Mouse (Mus musculus): ENCODE measurements at regions not wholly inside any gene's neighbourhood (a gene's known extent, or its start where the extent isn't known, plus 50 kb on each side); places are given as distances from the start of the nearest gene placed in this dataset.
"Not testable (repeated sequence)": the region's sequence is repeated elsewhere in the genome, so short reads cannot be mapped to it uniquely, and the experiment has no call there.

DNA sequence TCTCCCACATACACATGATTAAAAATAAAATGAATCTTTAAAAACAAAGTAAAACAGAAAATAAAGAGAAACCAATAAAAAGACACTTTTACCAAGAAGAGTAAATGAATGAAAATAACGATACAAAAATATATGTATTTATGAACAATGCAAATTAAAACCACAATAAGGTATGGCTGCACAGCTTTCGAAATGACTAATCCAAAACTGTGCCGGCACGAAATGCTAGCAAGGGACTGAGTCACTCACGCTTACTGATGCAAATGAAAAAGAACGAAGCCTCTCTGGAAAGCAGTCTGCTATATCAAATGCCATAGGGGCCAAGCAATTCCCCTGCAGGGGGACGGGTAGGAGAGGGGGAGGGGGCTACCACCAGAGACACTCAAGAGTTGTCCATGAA, 704.0 kb downstream of the 4930447A16Rik start:
- H3K27me3 ChIP-seq (ENCODE audit: control insufficient read depth, insufficient read depth, low read length): no peaks in the 10 kb centered on the region
- no peak overlapping the region for H3K4me3 ChIP-seq (replicated peaks; ENCODE audit: low read depth, low read length)
- no peak overlapping the region for H3K9ac ChIP-seq (replicated peaks; ENCODE audit: low read length)
- H3K9me3 ChIP-seq (ENCODE audit: control insufficient read depth, low read length): no peaks in the 10 kb centered on the region
- no peaks in the 10 kb centered on the region for H3K4me1 ChIP-seq (ENCODE audit: control insufficient read depth, insufficient read depth, low read length)
- peak; percentile 4 for DNase-seq
- no peak overlapping the region for H3K27ac ChIP-seq (replicated peaks; ENCODE audit: low read depth, low read length)
- no peaks in the 10 kb centered on the region for H3K36me3 ChIP-seq (ENCODE audit: control insufficient read depth, insufficient read depth, low read length)
- no peak for ATAC-seq (ENCODE audit: low FRiP score, low TSS enrichment)
- 42% methylated on average over 7 of the region's 7 CpGs for WGBS
- no peak overlapping the region for H3K4me2 ChIP-seq (ENCODE audit: low read length)

DNA sequence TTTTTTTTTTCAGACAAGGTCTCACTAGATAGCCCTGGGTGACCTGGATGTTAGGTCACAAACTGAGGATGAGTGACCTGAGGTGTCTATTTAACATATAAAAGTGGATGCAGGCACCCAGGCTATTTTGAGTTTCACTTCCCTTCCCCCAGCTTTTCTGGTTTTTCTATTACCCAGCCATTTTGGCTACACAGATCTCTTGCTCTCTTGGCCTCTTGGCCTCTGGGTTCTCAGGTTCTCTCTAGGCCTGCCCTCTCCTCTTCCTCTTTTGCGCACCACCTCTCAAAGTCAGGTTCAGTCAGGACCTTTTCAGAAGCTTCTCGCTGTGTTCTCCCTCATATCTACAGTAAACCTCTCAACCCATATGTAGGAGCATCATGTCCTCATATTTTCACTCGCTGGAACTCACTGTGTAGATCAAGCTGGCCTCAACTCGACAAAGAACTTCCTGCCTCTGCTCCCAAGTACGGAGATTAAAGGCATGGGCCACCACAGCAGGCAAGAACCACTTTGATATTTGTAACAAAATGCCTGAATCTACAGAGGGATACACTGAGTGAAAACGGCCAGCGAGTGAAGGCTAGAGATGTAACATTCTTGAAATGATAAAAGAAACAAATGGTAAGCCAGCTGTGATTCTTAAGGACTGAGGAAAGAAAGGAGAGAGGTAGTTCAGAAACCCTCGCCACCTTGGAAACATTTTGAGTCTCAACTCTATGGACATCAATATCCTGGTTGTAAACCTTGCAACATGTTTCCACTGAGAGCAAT, 704.7 kb downstream of the 4930447A16Rik start:
- H3K36me3 ChIP-seq (ENCODE audit: control insufficient read depth, insufficient read depth, low read length): no peaks in the 10 kb centered on the region
- ATAC-seq (ENCODE audit: low FRiP score, low TSS enrichment) (no peak), DNase-seq (no peak)
- WGBS: 85% methylated on average over 8 of the region's 8 CpGs
- no peak overlapping the region for H3K4me3 ChIP-seq (replicated peaks; ENCODE audit: low read depth, low read length)
- no peaks in the 10 kb centered on the region for H3K27me3 ChIP-seq (ENCODE audit: control insufficient read depth, insufficient read depth, low read length)
- H3K9ac ChIP-seq (replicated peaks; ENCODE audit: low read length): no peak overlapping the region
- H3K9me3 ChIP-seq (ENCODE audit: control insufficient read depth, low read length): no peaks in the 10 kb centered on the region
- H3K4me1 ChIP-seq (ENCODE audit: control insufficient read depth, insufficient read depth, low read length): no peaks in the 10 kb centered on the region
- H3K4me2 ChIP-seq (ENCODE audit: low read length): no peak overlapping the region
- H3K27ac ChIP-seq (replicated peaks; ENCODE audit: low read depth, low read length): no peak overlapping the region

DNA sequence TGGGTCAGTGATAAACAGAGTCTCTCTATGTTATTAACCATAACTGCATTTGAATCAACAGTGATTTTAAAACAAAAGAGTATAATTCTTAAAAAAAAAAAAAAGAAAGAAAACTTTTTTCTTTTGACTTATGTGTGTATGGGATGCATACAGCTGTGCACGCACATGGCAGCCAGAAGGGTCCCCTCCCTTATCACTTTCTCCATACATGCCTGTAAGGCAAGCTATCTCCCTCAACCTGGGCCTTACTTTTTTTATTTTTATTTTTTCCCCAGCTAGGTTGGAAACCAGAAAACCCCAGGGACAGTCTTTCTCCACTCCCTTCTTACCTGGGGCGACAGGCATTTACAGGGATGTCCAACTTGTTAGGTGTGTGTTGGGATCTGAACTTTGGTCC, 705.3 kb downstream of the 4930447A16Rik start:
- no peak for ATAC-seq (ENCODE audit: low FRiP score, low TSS enrichment)
- no peaks in the 10 kb centered on the region for H3K36me3 ChIP-seq (ENCODE audit: control insufficient read depth, insufficient read depth, low read length)
- no peak overlapping the region for H3K4me2 ChIP-seq (ENCODE audit: low read length)
- no peak overlapping the region for H3K27ac ChIP-seq (replicated peaks; ENCODE audit: low read depth, low read length)
- no peaks in the 10 kb centered on the region for H3K4me1 ChIP-seq (ENCODE audit: control insufficient read depth, insufficient read depth, low read length)
- WGBS: 99% methylated on average over 2 of the region's 2 CpGs
- DNase-seq: no peak
- H3K27me3 ChIP-seq (ENCODE audit: control insufficient read depth, insufficient read depth, low read length): no peaks in the 10 kb centered on the region
- H3K9ac ChIP-seq (replicated peaks; ENCODE audit: low read length): no peak overlapping the region
- no peak overlapping the region for H3K4me3 ChIP-seq (replicated peaks; ENCODE audit: low read depth, low read length)
- no peaks in the 10 kb centered on the region for H3K9me3 ChIP-seq (ENCODE audit: control insufficient read depth, low read length)

DNA sequence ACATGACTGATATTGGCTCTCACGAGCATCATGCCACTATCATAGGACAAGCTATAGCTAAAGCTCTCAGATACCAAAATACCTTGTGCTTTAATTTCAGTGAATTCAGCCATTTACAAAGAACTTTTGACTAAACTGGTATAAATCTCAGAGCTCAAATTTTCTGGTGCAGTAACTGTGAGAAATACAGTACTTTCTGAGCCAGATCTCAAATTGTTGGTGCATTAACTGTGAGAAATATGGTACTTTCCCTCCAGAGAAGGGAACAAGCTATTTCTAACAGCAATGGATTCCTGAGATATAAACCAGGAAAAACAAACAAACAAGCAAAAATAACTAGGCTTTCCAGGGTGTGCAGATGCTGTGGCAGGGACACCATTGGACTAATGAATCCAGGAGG, 714.3 kb downstream of the 4930447A16Rik start:
- DNase-seq: no peak
- Histone ChIP-seq H3K9ac (replicated peaks; ENCODE audit: low read length) (no peak overlapping the region), H3K9me3 (ENCODE audit: control insufficient read depth, low read length) (peaks cover 4% of the 10 kb centered on the region; the same call in 1 of the 2 replicates), H3K4me1 (ENCODE audit: control insufficient read depth, insufficient read depth, low read length) (no peaks in the 10 kb centered on the region), H3K27ac (replicated peaks; ENCODE audit: low read depth, low read length) (no peak overlapping the region), H3K36me3 (ENCODE audit: control insufficient read depth, insufficient read depth, low read length) (no peaks in the 10 kb centered on the region), H3K27me3 (ENCODE audit: control insufficient read depth, insufficient read depth, low read length) (no peaks in the 10 kb centered on the region), H3K4me2 (ENCODE audit: low read length) (no peak overlapping the region), H3K4me3 (replicated peaks; ENCODE audit: low read depth, low read length) (no peak overlapping the region)
- no peak for ATAC-seq (ENCODE audit: low FRiP score, low TSS enrichment)
- WGBS: 91% methylated on average over 1 of the region's 1 CpGs

DNA sequence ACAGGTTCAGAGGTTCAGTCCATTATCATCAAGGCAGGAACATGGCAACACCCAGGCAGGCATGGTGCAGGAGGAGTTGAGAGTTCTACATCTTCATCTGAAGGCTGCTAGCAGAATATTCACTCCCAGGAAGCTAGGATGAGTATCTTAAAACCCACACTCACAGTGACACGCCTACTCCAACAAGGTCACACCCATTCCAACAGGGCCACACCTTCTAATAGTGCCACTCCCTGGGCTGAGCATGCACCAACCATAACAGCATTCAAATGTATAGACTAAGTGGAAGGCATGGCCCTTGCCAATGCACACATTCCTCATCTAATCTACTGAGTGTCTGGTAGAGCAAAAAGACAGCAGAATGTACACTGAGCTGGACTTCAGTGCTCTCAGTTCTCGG, 718.1 kb downstream of the 4930447A16Rik start:
- no peak overlapping the region for H3K9ac ChIP-seq (replicated peaks; ENCODE audit: low read length)
- DNase-seq: no peak
- ATAC-seq (ENCODE audit: low FRiP score, low TSS enrichment): no peak

DNA sequence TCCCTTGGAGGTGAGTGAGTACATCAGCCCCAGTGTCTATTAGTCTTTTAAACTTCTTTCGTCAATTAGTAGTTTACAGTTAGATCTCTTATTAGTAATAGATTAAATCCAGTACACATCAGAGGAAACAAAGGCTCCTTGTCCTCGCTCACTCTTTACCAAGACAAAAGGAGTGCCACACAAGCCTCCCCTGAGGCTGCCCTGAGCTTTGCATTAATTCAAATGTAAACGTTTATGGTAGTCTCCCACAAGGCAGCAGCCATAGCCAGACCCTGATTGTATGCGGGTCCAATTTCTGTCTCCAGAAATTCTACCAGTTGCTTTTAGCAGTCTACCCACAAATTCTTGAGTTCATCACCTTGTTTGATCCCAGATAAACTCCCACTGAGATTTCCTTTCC, 726.3 kb downstream of the 4930447A16Rik start:
- 56% methylated on average over 4 of the region's 4 CpGs for WGBS
- Histone ChIP-seq H3K9me3 (ENCODE audit: control insufficient read depth, low read length) (peaks cover 11% of the 10 kb centered on the region), H3K4me2 (ENCODE audit: low read length) (no peak overlapping the region), H3K4me1 (ENCODE audit: control insufficient read depth, insufficient read depth, low read length) (no peaks in the 10 kb centered on the region), H3K27me3 (ENCODE audit: control insufficient read depth, insufficient read depth, low read length) (no peaks in the 10 kb centered on the region), H3K9ac (replicated peaks; ENCODE audit: low read length) (no peak overlapping the region), H3K36me3 (ENCODE audit: control insufficient read depth, insufficient read depth, low read length) (no peaks in the 10 kb centered on the region), H3K27ac (replicated peaks; ENCODE audit: low read depth, low read length) (no peak overlapping the region), H3K4me3 (replicated peaks; ENCODE audit: low read depth, low read length) (no peak overlapping the region)
- DNase-seq (no peak), ATAC-seq (ENCODE audit: low FRiP score, low TSS enrichment) (no peak)

More for the DNA sequence above, 718.1 kb downstream of the 4930447A16Rik start:
- Histone ChIP-seq H3K27me3 (ENCODE audit: control insufficient read depth, insufficient read depth, low read length) (no peaks in the 10 kb centered on the region), H3K4me3 (replicated peaks; ENCODE audit: low read depth, low read length) (no peak overlapping the region), H3K27ac (replicated peaks; ENCODE audit: low read depth, low read length) (no peak overlapping the region), H3K4me2 (ENCODE audit: low read length) (no peak overlapping the region), H3K9me3 (ENCODE audit: control insufficient read depth, low read length) (peaks cover 4% of the 10 kb centered on the region; the same call in 1 of the 2 replicates), H3K36me3 (ENCODE audit: control insufficient read depth, insufficient read depth, low read length) (no peaks in the 10 kb centered on the region), H3K4me1 (ENCODE audit: control insufficient read depth, insufficient read depth, low read length) (no peaks in the 10 kb centered on the region)
- WGBS: 85% methylated on average over 2 of the region's 2 CpGs

DNA sequence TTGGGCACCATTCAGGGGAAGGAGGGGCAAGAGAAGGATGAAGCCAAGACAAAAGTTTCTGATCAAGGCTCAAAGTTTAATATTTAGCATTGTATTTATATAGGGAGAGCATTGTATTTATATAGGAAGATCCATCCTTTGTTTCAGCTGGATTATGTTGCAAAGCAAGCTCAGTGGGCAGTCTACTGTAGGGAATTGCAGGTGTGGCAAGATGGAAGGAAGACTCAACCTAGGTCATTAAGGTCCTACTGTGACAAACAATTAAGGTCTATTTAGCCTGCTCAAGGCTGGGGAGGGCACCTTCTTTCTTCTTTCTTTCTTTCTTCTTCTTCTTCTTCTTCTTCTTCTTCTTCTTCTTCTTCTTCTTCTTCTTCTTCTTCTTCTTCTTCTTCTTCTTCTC, 728.5 kb downstream of the 4930447A16Rik start:
- H3K36me3 ChIP-seq (ENCODE audit: control insufficient read depth, insufficient read depth, low read length); H3K9ac ChIP-seq (replicated peaks; ENCODE audit: low read length); ATAC-seq (ENCODE audit: low FRiP score, low TSS enrichment); H3K27ac ChIP-seq (replicated peaks; ENCODE audit: low read depth, low read length); DNase-seq; H3K4me2 ChIP-seq (ENCODE audit: low read length); H3K27me3 ChIP-seq (ENCODE audit: control insufficient read depth, insufficient read depth, low read length); H3K4me3 ChIP-seq (replicated peaks; ENCODE audit: low read depth, low read length); H3K4me1 ChIP-seq (ENCODE audit: control insufficient read depth, insufficient read depth, low read length): not testable (repeated sequence)
- H3K9me3 ChIP-seq (ENCODE audit: control insufficient read depth, low read length): peaks cover 11% of the 10 kb centered on the region

DNA sequence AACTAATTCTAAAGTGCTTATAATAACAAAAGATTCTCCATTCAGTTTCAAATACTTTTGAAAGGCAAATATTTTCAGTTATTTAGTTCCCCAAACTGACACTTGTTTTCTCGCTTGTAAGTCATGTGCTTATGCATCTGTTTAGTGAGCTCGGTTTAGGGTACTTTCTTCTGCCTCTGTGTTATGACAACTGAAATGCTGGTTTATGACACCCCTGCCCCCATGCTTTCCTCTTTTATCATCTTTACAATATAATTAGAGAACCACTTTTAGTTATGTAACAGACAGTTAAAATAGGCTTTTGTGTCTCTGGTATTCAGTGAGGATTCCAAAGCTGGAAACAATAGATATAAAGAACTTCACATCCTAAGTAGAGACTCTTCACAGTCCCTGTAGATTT, 733.8 kb downstream of the 4930447A16Rik start:
- Histone ChIP-seq H3K4me3 (replicated peaks; ENCODE audit: low read depth, low read length) (no peak overlapping the region), H3K9me3 (ENCODE audit: control insufficient read depth, low read length) (no peaks in the 10 kb centered on the region), H3K27ac (replicated peaks; ENCODE audit: low read depth, low read length) (no peak overlapping the region), H3K4me2 (ENCODE audit: low read length) (no peak overlapping the region), H3K4me1 (ENCODE audit: control insufficient read depth, insufficient read depth, low read length) (no peaks in the 10 kb centered on the region), H3K27me3 (ENCODE audit: control insufficient read depth, insufficient read depth, low read length) (no peaks in the 10 kb centered on the region), H3K9ac (replicated peaks; ENCODE audit: low read length) (no peak overlapping the region), H3K36me3 (ENCODE audit: control insufficient read depth, insufficient read depth, low read length) (no peaks in the 10 kb centered on the region)
- DNase-seq (no peak), ATAC-seq (ENCODE audit: low FRiP score, low TSS enrichment) (no peak)
- 62% methylated on average over 2 of the region's 2 CpGs for WGBS

DNA sequence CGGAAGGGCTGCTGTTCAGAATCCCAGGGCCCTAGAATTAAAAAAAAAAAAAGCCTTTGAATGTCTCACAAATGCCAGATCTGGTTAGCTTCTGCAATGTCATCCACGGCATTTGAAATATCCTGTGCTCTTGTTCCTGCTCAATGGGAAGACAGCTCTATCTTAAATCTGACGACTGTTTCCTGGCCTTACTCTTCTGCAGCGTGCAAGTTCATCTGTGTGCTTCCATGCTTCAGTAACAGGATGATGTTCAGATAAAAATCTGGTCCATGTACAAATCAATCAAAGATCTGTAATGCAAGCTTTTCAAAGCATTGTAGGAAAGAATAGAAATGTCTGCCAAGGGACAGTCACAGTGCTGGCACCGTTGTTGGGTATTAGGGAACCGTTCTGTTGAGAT, 738.4 kb downstream of the 4930447A16Rik start:
- H3K4me1 ChIP-seq (ENCODE audit: control insufficient read depth, insufficient read depth, low read length): no peaks in the 10 kb centered on the region
- DNase-seq: peak; percentile 43
- no peaks in the 10 kb centered on the region for H3K36me3 ChIP-seq (ENCODE audit: control insufficient read depth, insufficient read depth, low read length)
- H3K27ac ChIP-seq (replicated peaks; ENCODE audit: low read depth, low read length): no peak overlapping the region; the same call in 1 of the 2 replicates
- ATAC-seq (ENCODE audit: low FRiP score, low TSS enrichment): no peak
- H3K4me2 ChIP-seq (ENCODE audit: low read length): no peak overlapping the region
- H3K4me3 ChIP-seq (replicated peaks; ENCODE audit: low read depth, low read length): no peak overlapping the region
- 26% methylated on average over 6 of the region's 6 CpGs for WGBS
- no peak overlapping the region for H3K9ac ChIP-seq (replicated peaks; ENCODE audit: low read length)
- no peaks in the 10 kb centered on the region for H3K27me3 ChIP-seq (ENCODE audit: control insufficient read depth, insufficient read depth, low read length)
- H3K9me3 ChIP-seq (ENCODE audit: control insufficient read depth, low read length): no peaks in the 10 kb centered on the region

Data from midbrain, embryonic 14.5 days (tissue).